Mouse (Mus musculus): ENCODE data around the gene Tbc1d9. TPM values are rescaled to one million over a fixed set of nuclear protein-coding genes. Genes with fewer than 3 reads are reported as not detected.
"Not testable (repeated sequence)": the region's sequence is repeated elsewhere in the genome, so short reads cannot be mapped to it uniquely, and the experiment has no call there.

The Tbc1d9 gene
- polyA plus RNA-seq, 1 experiment, result 79.8 TPM

DNA sequence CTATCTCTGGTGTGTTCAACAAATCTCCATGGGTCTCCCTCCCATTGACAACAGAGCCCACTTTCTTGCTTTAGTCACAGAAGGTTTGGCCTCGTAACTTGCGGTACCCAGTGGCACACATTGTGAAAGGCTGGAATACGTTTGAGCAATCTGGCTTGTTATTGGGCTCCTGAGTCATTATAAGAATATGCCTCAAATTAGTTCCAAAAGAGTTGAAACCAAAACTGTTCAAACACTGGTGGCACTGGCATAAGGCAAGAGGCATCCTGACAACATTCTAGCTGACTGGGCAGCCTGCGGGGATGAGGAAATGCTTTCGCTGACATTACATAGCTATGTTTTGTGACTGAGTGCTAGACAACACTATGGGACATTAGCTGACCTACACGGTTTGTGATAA lies 144.7 kb downstream of the Tbc1d9 start:
- Histone ChIP-seq H3K27ac (ENCODE audit: insufficient read depth, low read length) (no peak overlapping the region), H3K4me1 (ENCODE audit: control insufficient read depth, insufficient read depth, low read length) (no peaks in the 10 kb centered on the region), H3K4me3 (replicated peaks; ENCODE audit: insufficient read depth, low read depth, low read length) (no peak overlapping the region), H3K27me3 (ENCODE audit: control insufficient read depth, insufficient read depth, low read length) (no peaks in the 10 kb centered on the region)
- WGBS, result 86% methylated on average over 6 of the region's 6 CpGs
- TF ChIP-seq CTCF (IDR thresholded peaks at IDR 0.05; ENCODE audit: borderline replicate concordance, insufficient read depth, low read depth, low read length) (no peak), POLR2A (IDR thresholded peaks at IDR 0.05; ENCODE audit: borderline replicate concordance, insufficient read depth, low read length) (no peak)
- DNase-seq, result no peak

DNA sequence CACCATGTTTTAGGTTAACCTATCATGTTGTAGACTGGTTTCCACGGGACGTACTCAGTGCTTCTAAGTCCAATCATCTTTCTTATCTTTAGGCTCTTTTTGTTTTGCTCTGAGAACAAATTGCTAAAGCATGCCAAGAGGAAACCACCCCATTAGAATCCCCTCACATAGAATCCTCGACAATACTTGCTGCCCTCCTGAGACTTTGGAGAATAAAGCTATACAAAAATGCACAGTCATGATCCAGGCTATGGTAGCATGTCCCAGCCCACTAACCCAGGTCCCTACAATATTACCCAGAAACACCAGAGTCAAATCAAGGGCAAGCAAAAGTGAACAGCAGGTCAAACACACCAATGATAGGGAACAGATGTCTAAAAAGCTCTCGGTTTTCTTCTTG lies 149.9 kb downstream of the Tbc1d9 start:
- not testable (repeated sequence) for DNase-seq; H3K4me1 ChIP-seq (ENCODE audit: control insufficient read depth, insufficient read depth, low read length); H3K27me3 ChIP-seq (ENCODE audit: control insufficient read depth, insufficient read depth, low read length); H3K4me3 ChIP-seq (replicated peaks; ENCODE audit: insufficient read depth, low read depth, low read length); H3K27ac ChIP-seq (ENCODE audit: insufficient read depth, low read length)
- 91% methylated on average over 4 of the region's 4 CpGs for WGBS

DNA sequence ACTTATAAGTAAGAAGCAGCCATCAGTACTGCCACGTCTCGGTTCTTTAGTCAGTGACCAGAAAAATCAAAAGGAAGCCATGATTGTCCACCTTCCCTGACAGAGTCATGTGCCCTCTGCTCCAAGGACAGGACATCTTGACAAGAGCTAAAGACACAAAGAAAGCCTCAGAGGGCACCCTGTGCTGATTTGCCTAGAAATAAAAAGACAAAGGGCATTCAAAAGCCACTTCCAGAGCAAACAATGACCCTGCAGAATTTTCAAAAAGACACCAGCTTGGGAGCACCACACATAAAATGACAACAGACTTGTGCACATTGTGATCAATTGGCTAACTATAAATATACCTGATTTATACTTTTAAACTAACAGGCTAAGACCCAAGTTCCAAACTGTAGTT lies 150.5 kb downstream of the Tbc1d9 start:
- DNase-seq, result no peak
- Histone ChIP-seq H3K4me1 (ENCODE audit: control insufficient read depth, insufficient read depth, low read length) (no peaks in the 10 kb centered on the region), H3K27ac (ENCODE audit: insufficient read depth, low read length) (no peak overlapping the region), H3K4me3 (replicated peaks; ENCODE audit: insufficient read depth, low read depth, low read length) (no peak overlapping the region), H3K27me3 (ENCODE audit: control insufficient read depth, insufficient read depth, low read length) (no peaks in the 10 kb centered on the region)
- TF ChIP-seq POLR2A (IDR thresholded peaks at IDR 0.05; ENCODE audit: borderline replicate concordance, insufficient read depth, low read length) (no peak), CTCF (IDR thresholded peaks at IDR 0.05; ENCODE audit: borderline replicate concordance, insufficient read depth, low read depth, low read length) (no peak)
- WGBS, result 80% methylated on average over 2 of the region's 2 CpGs

DNA sequence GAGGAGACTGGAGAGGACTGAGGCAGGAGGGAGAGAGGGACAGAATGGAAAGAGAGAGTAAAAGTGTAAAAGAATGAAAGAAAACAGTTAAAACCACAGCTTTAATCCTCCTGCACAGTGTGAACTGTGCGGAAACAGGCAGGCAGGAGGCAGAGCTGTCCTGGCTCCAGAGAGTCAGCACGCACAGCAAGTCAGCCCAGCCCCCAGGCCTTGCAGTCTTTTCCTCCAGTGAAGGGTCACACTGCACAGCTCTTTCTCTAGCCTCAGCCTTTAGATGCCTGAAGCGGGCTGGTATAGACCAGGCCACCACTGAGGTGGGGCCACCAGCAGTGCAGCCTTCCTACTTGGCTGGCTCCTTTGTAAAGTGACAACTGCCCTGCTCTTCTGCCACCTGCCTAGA lies 155.4 kb downstream of the Tbc1d9 start:
- no peak overlapping the region for H3K27ac ChIP-seq (ENCODE audit: insufficient read depth, low read length)
- H3K27me3 ChIP-seq (ENCODE audit: control insufficient read depth, insufficient read depth, low read length), result no peaks in the 10 kb centered on the region
- no peak for TF ChIP-seq CTCF (IDR thresholded peaks at IDR 0.05; ENCODE audit: borderline replicate concordance, insufficient read depth, low read depth, low read length)
- no peak for TF ChIP-seq POLR2A (IDR thresholded peaks at IDR 0.05; ENCODE audit: borderline replicate concordance, insufficient read depth, low read length)
- 54% methylated on average over 3 of the region's 3 CpGs for WGBS
- H3K4me3 ChIP-seq (replicated peaks; ENCODE audit: insufficient read depth, low read depth, low read length), result no peak overlapping the region
- no peak for DNase-seq
- no peaks in the 10 kb centered on the region for H3K4me1 ChIP-seq (ENCODE audit: control insufficient read depth, insufficient read depth, low read length)

DNA sequence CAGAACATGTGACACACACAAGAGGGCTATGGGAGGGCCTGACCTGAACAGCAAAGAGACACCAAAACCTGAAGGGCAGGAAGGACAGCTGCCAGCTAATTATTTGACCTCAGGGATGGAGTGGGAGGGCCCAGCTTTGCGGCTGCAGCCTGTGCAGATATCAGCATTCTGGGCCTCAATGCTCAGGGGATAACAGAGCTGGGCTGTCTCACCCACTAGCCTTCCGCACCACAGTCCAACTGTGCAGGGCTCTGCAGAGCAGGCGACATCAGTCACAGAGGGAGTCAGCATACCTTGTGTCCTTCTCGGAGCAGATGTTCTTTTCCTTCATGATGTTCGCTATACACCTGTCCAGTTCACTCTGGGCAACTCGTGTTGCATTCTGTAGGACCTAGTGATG lies 157.2 kb downstream of the Tbc1d9 start:
- TF ChIP-seq CTCF (IDR thresholded peaks at IDR 0.05; ENCODE audit: borderline replicate concordance, insufficient read depth, low read depth, low read length), result no peak
- no peak for TF ChIP-seq POLR2A (IDR thresholded peaks at IDR 0.05; ENCODE audit: borderline replicate concordance, insufficient read depth, low read length)
- H3K27me3 ChIP-seq (ENCODE audit: control insufficient read depth, insufficient read depth, low read length), result no peaks in the 10 kb centered on the region
- no peak for DNase-seq
- 93% methylated on average over 6 of the region's 6 CpGs for WGBS
- H3K27ac ChIP-seq (ENCODE audit: insufficient read depth, low read length), result no peak overlapping the region
- H3K4me3 ChIP-seq (replicated peaks; ENCODE audit: insufficient read depth, low read depth, low read length), result no peak overlapping the region
- no peaks in the 10 kb centered on the region for H3K4me1 ChIP-seq (ENCODE audit: control insufficient read depth, insufficient read depth, low read length)

Other genes starting within 250 kb of the Tbc1d9 start
- gene Gm10645, start 818 bp downstream of the Tbc1d9 start, polyA plus RNA-seq (2012; rRNA removed), result 1.4 and 1.6 TPM in 2 replicates
- 0.67 and 0.77 TPM in 2 replicates for gene Ucp1, start 125.0 kb downstream of the Tbc1d9 start, polyA plus RNA-seq (2012; rRNA removed)
- 11.9 and 12.8 TPM in 2 replicates for gene Elmod2, start 167.1 kb downstream of the Tbc1d9 start, polyA plus RNA-seq (2012; rRNA removed)
- not detected in 2 replicates for gene Mgat4d, start 183.1 kb downstream of the Tbc1d9 start, polyA plus RNA-seq (2012; rRNA removed)
- 12.2 and 14.5 TPM in 2 replicates for gene Clgn, start 224.5 kb downstream of the Tbc1d9 start, polyA plus RNA-seq (2012; rRNA removed)

Measured in cerebellum, adult 2 months (tissue).